Mouse (Mus musculus) adrenal gland, postnatal 10 days (tissue): ENCODE measurements around the gene Lhx1. TPM values are rescaled to one million over a fixed set of nuclear protein-coding genes. Genes with fewer than 3 reads are reported as not detected.

Experiments
- DNase-seq: peaks from one replicate; pipeline ENCODE4 v3.0.0; 2021; ENCODE audit warnings: mixed read lengths
- total RNA-seq, 2 experiments: library from RNA; stranded (reverse); gene quantifications; 2 replicates each; pipeline ENCODE4 v1.2.3; 2021

Lhx1 gene
- total RNA-seq, 2 experiments from 2014 or later: 0.15 TPM; not detected in 1

- DNase-seq: no peak
Observed at GRCm38 (mm10) chr11:84496901-84497300, 28.4 kb downstream of the Lhx1 start.

GRCm38 (mm10) chr11:84495774-84496173 is 29.6 kb downstream of the Lhx1 start:
- no peak for DNase-seq

GRCm38 (mm10) chr11:84481661-84482060 is 43.7 kb downstream of the Lhx1 start:
- no peak for DNase-seq

GRCm38 (mm10) chr11:84480451-84480850 is 44.9 kb downstream of the Lhx1 start:
- DNase-seq: peak; percentile 16

- no peak for DNase-seq
Observed at GRCm38 (mm10) chr11:84476641-84477040, 48.7 kb downstream of the Lhx1 start.

- no peak for DNase-seq
Observed at GRCm38 (mm10) chr11:84475991-84476390, 49.3 kb downstream of the Lhx1 start.

- DNase-seq: no peak
Observed at GRCm38 (mm10) chr11:84473093-84473667, 52.2 kb downstream of the Lhx1 start.

Other genes with a start within 250 kb of the Lhx1 start
- gene Aatf, start 12.0 kb downstream of the Lhx1 start, total RNA-seq: 10 to 100 TPM; 18.1 to 22.5 TPM